Mouse (Mus musculus) midbrain, embryonic 14.5 days (tissue): ENCODE measurements at regions not wholly inside any gene's neighbourhood (a gene's known extent, or its start where the extent isn't known, plus 50 kb on each side); places are given as distances from the start of the nearest gene placed in this dataset.

Source experiments
- ATAC-seq: fragments of 200-750 bp; cut with Nextera tagmentation; 2 replicates; pipeline ENCODE4 v1.8.0; 2017; ENCODE audit warnings: moderate number of reproducible peaks, moderate library complexity; ENCODE audit not compliant: low FRiP score, low TSS enrichment
- DNase-seq: peaks from one replicate; pipeline ENCODE4 v3.0.0-alpha.2; 2015
- H3K27ac ChIP-seq: fragments of 300-500 bp; sonication (generic); replicated peaks from 2 replicates; pipeline ENCODE4 v1.5.1; 2014; ENCODE audit warnings: mild to moderate bottlenecking, low read depth, low read length, moderate library complexity
- H3K27me3 ChIP-seq: fragments of 300-500 bp; sonication (generic); 2 replicates; pipeline ENCODE4 v1.6.1; 2014; ENCODE audit warnings: low read length, control low read depth, mixed read lengths; ENCODE audit not compliant: control insufficient read depth, insufficient read depth
- H3K36me3 ChIP-seq: fragments of 300-500 bp; sonication (generic); 2 replicates; pipeline ENCODE4 v1.6.1; 2014; ENCODE audit warnings: low read length, control low read depth; ENCODE audit not compliant: control insufficient read depth, insufficient read depth
- H3K4me1 ChIP-seq: fragments of 300-500 bp; sonication (generic); 2 replicates; pipeline ENCODE4 v1.6.1; 2014; ENCODE audit warnings: mild to moderate bottlenecking, antibody characterized with exemption, low read length, control low read depth; ENCODE audit not compliant: control insufficient read depth, insufficient read depth
- H3K4me2 ChIP-seq: fragments of 300-500 bp; sonication (generic); 2 replicates; pipeline ENCODE4 v1.6.1; 2014; ENCODE audit warnings: mild to moderate bottlenecking, low read length, moderate library complexity
- H3K4me3 ChIP-seq: fragments of 300-500 bp; sonication (generic); replicated peaks from 2 replicates; pipeline ENCODE4 v1.5.1; 2014; ENCODE audit warnings: low read depth, low read length
- H3K9ac ChIP-seq: fragments of 300-500 bp; sonication (generic); replicated peaks from 2 replicates; pipeline ENCODE4 v1.6.1; 2014; ENCODE audit warnings: mild to moderate bottlenecking, low read length, moderate library complexity
- H3K9me3 ChIP-seq: fragments of 300-500 bp; sonication (generic); 2 replicates; pipeline ENCODE4 v1.6.1; 2016; ENCODE audit warnings: low read length, control low read depth, mixed read lengths; ENCODE audit not compliant: control insufficient read depth
- WGBS: fragments of 180-500 bp; shearing (Covaris S2); extraction: QIAGEN DNeasy Blood & Tissue Kit; methylation state at CpG from one replicate; pipeline ENCODE4 v1.1.7; 2014; 5-methylcytosine and 5-hydroxymethylcytosine counted together

- H3K4me2 ChIP-seq, result no peak overlapping the region
- 58% methylated on average over 6 of the region's 6 CpGs for WGBS
- no peak for ATAC-seq
Measured at GRCm38 (mm10) chr15:52095629-52096190, 1789.0 kb upstream of the Gm7489 start.

GRCm38 (mm10) chr15:52108761-52109160 lies 1775.9 kb upstream of the Gm7489 start:
- H3K4me2 ChIP-seq, result no peak overlapping the region
- WGBS, result 92% methylated on average over 2 of the region's 2 CpGs
- DNase-seq (no peak), ATAC-seq (no peak)
- no peak overlapping the region for H3K4me3 ChIP-seq
- H3K9ac ChIP-seq, result no peak overlapping the region
- H3K36me3 ChIP-seq, result no peaks in the 10 kb centered on the region
- H3K9me3 ChIP-seq, result no peaks in the 10 kb centered on the region
- H3K27ac ChIP-seq, result no peak overlapping the region
- no peaks in the 10 kb centered on the region for H3K4me1 ChIP-seq
- H3K27me3 ChIP-seq, result no peaks in the 10 kb centered on the region

More at GRCm38 (mm10) chr15:52095629-52096190, 1789.0 kb upstream of the Gm7489 start:
- Histone ChIP-seq H3K27ac (no peak overlapping the region), H3K4me1 (no peaks in the 10 kb centered on the region), H3K9ac (no peak overlapping the region), H3K4me3 (no peak overlapping the region), H3K9me3 (no peaks in the 10 kb centered on the region), H3K27me3 (no peaks in the 10 kb centered on the region), H3K36me3 (no peaks in the 10 kb centered on the region)
- DNase-seq, result no peak

DNA sequence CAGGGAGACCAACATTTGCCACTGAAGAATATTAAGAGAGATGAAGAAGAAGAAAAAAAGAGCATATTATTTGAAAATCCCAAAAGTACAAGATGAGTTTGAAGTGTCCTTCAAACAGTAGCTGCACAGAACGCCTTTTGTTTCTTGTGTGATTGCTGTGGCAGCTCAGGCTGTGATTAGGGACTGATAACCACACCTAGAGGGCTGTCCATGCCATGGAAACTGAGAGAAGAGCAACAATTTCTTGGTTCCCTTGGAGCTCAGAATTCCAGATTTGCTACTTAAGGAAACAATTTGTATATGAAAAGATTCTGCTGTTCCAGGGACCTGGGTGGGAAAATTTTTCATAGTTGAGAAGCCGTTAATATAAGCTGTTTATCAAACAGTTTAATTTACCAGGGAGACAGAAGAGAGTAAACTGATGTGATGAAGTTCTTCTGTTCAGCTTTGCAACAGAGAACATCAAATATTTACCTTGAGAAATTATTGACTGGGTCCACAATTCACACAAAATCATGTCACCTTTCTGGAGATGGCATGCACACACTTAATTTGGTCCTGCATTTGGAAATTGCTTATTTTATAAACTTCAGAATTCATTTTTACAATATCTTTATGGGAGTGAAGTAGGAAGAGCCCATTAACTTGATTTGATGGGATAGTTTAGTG lies 1770.2 kb upstream of the Gm7489 start:
- 81% methylated on average over 2 of the region's 2 CpGs for WGBS
- ATAC-seq, result no peak
- no peaks in the 10 kb centered on the region for H3K4me1 ChIP-seq

DNA sequence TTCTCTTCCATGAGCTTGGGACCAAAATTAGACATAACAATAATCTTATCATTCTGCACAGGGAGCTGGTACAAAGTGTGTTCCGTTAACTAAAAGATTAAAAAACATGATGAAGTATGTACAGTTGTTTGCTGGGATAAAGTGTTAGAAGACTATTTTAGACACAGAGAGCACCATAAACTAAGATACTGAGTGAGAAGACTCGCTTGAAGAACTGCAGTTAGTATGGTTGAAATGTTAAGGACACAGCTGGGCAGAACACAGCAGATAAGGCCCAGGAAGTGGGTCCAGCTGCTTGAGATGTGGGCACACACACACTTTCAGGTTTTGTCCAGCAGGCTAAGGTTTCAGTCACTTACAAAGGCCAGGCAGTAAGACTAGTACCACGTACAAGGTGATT lies 1748.0 kb upstream of the Gm7489 start:
- no peak overlapping the region for H3K4me2 ChIP-seq
- no peaks in the 10 kb centered on the region for H3K36me3 ChIP-seq
- no peak overlapping the region for H3K9ac ChIP-seq
- H3K27ac ChIP-seq, result no peak overlapping the region
- no peak overlapping the region for H3K4me3 ChIP-seq
- no peaks in the 10 kb centered on the region for H3K4me1 ChIP-seq
- H3K27me3 ChIP-seq, result no peaks in the 10 kb centered on the region
- H3K9me3 ChIP-seq, result no peaks in the 10 kb centered on the region
- ATAC-seq, result no peak
- WGBS, result 78% methylated on average over 3 of the region's 3 CpGs
- DNase-seq, result no peak

More for the DNA sequence above, 1770.2 kb upstream of the Gm7489 start:
- Histone ChIP-seq H3K9ac (no peak overlapping the region), H3K27ac (no peak overlapping the region), H3K36me3 (no peaks in the 10 kb centered on the region), H3K4me3 (no peak overlapping the region), H3K9me3 (no peaks in the 10 kb centered on the region), H3K27me3 (no peaks in the 10 kb centered on the region), H3K4me2 (no peak overlapping the region)
- DNase-seq, result no peak

- no peak overlapping the region for H3K27ac ChIP-seq
- peak; percentile 66 for DNase-seq
- ATAC-seq, result no peak
- no peak overlapping the region for H3K4me3 ChIP-seq
- 28% methylated on average over 5 of the region's 5 CpGs for WGBS
- no peaks in the 10 kb centered on the region for H3K9me3 ChIP-seq
- H3K4me1 ChIP-seq, result no peaks in the 10 kb centered on the region
- no peaks in the 10 kb centered on the region for H3K27me3 ChIP-seq
- H3K9ac ChIP-seq, result no peak overlapping the region
- H3K36me3 ChIP-seq, result no peaks in the 10 kb centered on the region
- no peak overlapping the region for H3K4me2 ChIP-seq
Measured at GRCm38 (mm10) chr15:52153421-52153820, 1731.3 kb upstream of the Gm7489 start.

- no peak for DNase-seq
- no peak overlapping the region for H3K4me3 ChIP-seq
- H3K9me3 ChIP-seq, result no peaks in the 10 kb centered on the region
- H3K27me3 ChIP-seq, result no peaks in the 10 kb centered on the region
- 35% methylated on average over 1 of the region's 1 CpGs for WGBS
- H3K27ac ChIP-seq, result no peak overlapping the region
- ATAC-seq, result no peak
- no peaks in the 10 kb centered on the region for H3K36me3 ChIP-seq
- H3K9ac ChIP-seq, result no peak overlapping the region
- peaks cover 6% of the 10 kb centered on the region for H3K4me1 ChIP-seq
- no peak overlapping the region for H3K4me2 ChIP-seq
Measured at GRCm38 (mm10) chr15:52155784-52156183, 1728.9 kb upstream of the Gm7489 start.

- Histone ChIP-seq H3K27me3 (no peaks in the 10 kb centered on the region), H3K9ac (no peak overlapping the region), H3K4me3 (no peak overlapping the region), H3K9me3 (no peaks in the 10 kb centered on the region), H3K27ac (no peak overlapping the region), H3K4me2 (no peak overlapping the region), H3K4me1 (peaks cover 15% of the 10 kb centered on the region), H3K36me3 (no peaks in the 10 kb centered on the region)
- ATAC-seq, result no peak
- WGBS, result 70% methylated on average over 4 of the region's 4 CpGs
- peak; percentile 13 for DNase-seq
Measured at GRCm38 (mm10) chr15:52156779-52157178, 1727.9 kb upstream of the Gm7489 start.

DNA sequence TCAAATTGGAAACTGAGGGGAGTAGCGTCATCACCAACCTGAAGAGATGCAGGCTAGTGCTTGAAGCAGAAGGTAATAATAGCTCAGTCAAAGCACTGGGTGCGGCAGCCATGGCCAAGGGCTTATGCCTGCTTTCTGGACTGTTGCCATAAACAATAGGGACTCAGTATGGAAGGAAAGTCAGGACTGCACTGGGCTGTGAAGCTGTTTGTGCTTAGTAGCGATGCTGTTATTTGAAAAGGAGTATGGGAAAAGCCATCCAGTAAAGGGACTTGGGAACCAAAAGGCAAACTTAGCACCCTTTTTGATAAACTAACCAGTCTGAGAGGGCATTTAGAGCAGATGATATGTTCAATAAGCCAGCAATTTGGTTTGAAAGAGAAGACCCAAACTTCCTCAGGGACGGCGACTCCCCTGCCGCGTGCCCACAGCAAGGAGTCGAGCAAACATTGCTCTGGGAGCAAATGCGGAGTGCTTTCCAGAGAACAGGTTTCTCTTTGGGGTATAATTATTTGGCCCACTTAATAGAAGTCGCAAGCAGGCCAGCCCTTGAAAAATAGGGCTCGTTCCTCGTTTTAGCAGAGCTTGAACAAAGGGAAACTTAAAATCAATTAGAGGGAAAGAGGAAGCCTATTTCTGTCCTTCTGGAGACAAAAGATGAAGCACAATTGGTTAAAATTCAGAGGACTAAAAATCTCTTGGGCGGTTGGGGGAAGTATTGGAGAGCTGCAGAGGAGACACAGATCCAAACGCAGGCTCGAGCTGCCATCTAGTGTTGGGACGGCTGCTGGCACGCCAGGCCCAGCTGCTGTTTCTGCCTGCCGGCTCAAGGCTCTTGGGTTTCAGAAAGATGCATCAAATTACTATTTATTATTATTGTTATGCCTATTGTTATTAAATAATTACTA lies 1724.3 kb upstream of the Gm7489 start:
- Histone ChIP-seq H3K9ac (no peak overlapping the region; the same call in 1 of the 2 replicates), H3K27me3 (no peaks in the 10 kb centered on the region), H3K4me3 (no peak overlapping the region), H3K4me1 (peaks cover 20% of the 10 kb centered on the region), H3K4me2 (peak overlapping the region; percentile 34), H3K9me3 (no peaks in the 10 kb centered on the region), H3K27ac (peak overlapping the region; percentile 85), H3K36me3 (no peaks in the 10 kb centered on the region)
- DNase-seq, result peak; percentile 94
- 10% methylated on average over 18 of the region's 18 CpGs for WGBS
- peak; percentile 88 for ATAC-seq
